Mouse (Mus musculus) cortical plate, adult 2 months (tissue): ENCODE measurements around the gene Ank3.

Experiments
- CTCF ChIP-seq: fragments of 200-500 bp; IDR thresholded peaks from 2 replicates; pipeline ENCODE4 v1.5.1; 2011; ENCODE audit warnings: mild to moderate bottlenecking, control low read depth, low read length; ENCODE audit not compliant: insufficient read depth; ENCODE audit errors: extremely low read depth
- POLR2A ChIP-seq: fragments of 200-500 bp; IDR thresholded peaks from 2 replicates; pipeline ENCODE4 v1.6.1; 2011; ENCODE audit warnings: mild to moderate bottlenecking, low read length, control low read depth; ENCODE audit not compliant: insufficient read depth; ENCODE audit errors: extremely low read depth

- TF ChIP-seq CTCF (no peak), POLR2A (no peak)
These were observed 209.1 kb downstream of the Ank3 start for GRCm38 (mm10) chr10:69607611-69608119.
